Mouse (Mus musculus): ENCODE results near the gene Arhgap29.

Arhgap29 gene

GRCm38 (mm10) chr3:121941204-121941745, 11.1 kb upstream of the Arhgap29 start:
- in situ Hi-C loops (cut with MboI, MseI) = no loop called here

GRCm38 (mm10) chr3:121945957-121946356, 6.4 kb upstream of the Arhgap29 start:
- in situ Hi-C loops (cut with MboI, MseI) = no loop called here

- in situ Hi-C loops (cut with MboI, MseI) = no loop called here
These were observed 5.6 kb upstream of the Arhgap29 start for GRCm38 (mm10) chr3:121946765-121947164.

- in situ Hi-C loops (cut with MboI, MseI) = no loop called here
These were observed 2.2 kb upstream of the Arhgap29 start for GRCm38 (mm10) chr3:121950139-121950538.

- in situ Hi-C loops (cut with MboI, MseI) = no loop called here
These were observed 1.2 kb upstream of the Arhgap29 start for GRCm38 (mm10) chr3:121951116-121951515.

GRCm38 (mm10) chr3:121953049-121953432, 700 bp downstream of the Arhgap29 start:
- in situ Hi-C loops (cut with MboI, MseI) = no loop called here

- in situ Hi-C loops (cut with MboI, MseI) = no loop called here
These were observed 1.3 kb downstream of the Arhgap29 start for GRCm38 (mm10) chr3:121953433-121954161.

- in situ Hi-C loops (cut with MboI, MseI) = no loop called here
These were observed 2.1 kb downstream of the Arhgap29 start for GRCm38 (mm10) chr3:121954421-121954820.

- in situ Hi-C loops (cut with MboI, MseI) = no loop called here
These were observed 3.2 kb downstream of the Arhgap29 start for GRCm38 (mm10) chr3:121955527-121955926.

- in situ Hi-C loops (cut with MboI, MseI) = no loop called here
These were observed 4.4 kb downstream of the Arhgap29 start for GRCm38 (mm10) chr3:121956789-121957188.

GRCm38 (mm10) chr3:121957606-121958344, 5.4 kb downstream of the Arhgap29 start:
- in situ Hi-C loops (cut with MboI, MseI) = no loop called here

- in situ Hi-C loops (cut with MboI, MseI) = no loop called here
These were observed 11.8 kb downstream of the Arhgap29 start for GRCm38 (mm10) chr3:121964173-121964572.

GRCm38 (mm10) chr3:121967681-121968476, 15.5 kb downstream of the Arhgap29 start:
- in situ Hi-C loops (cut with MboI, MseI) = no loop called here

- in situ Hi-C loops (cut with MboI, MseI) = no loop called here
These were observed 16.3 kb downstream of the Arhgap29 start for GRCm38 (mm10) chr3:121968621-121969020.

GRCm38 (mm10) chr3:121969451-121969850, 17.1 kb downstream of the Arhgap29 start:
- in situ Hi-C loops (cut with MboI, MseI) = no loop called here

- in situ Hi-C loops (cut with MboI, MseI) = loop anchor here (10.0 kb wide), 1 partner anchor 131 kb away; no protein-coding TSS in a partner anchor
These were observed 21.4 kb downstream of the Arhgap29 start for GRCm38 (mm10) chr3:121973761-121974160.

- in situ Hi-C loops (cut with MboI, MseI) = loop anchor here (10.0 kb wide), 1 partner anchor 129 kb away; no protein-coding TSS in a partner anchor
These were observed 23.0 kb downstream of the Arhgap29 start for GRCm38 (mm10) chr3:121975381-121975780.

- in situ Hi-C loops (cut with MboI, MseI) = no loop called here
These were observed 29.0 kb downstream of the Arhgap29 start for GRCm38 (mm10) chr3:121981306-121981705.

- in situ Hi-C loops (cut with MboI, MseI) = no loop called here
These were observed 30.1 kb downstream of the Arhgap29 start for GRCm38 (mm10) chr3:121982450-121982849.

GRCm38 (mm10) chr3:121995125-121995524, 42.8 kb downstream of the Arhgap29 start:
- in situ Hi-C loops (cut with MboI, MseI) = no loop called here

GRCm38 (mm10) chr3:121999934-122000333, 47.6 kb downstream of the Arhgap29 start:
- in situ Hi-C loops (cut with MboI, MseI) = no loop called here

GRCm38 (mm10) chr3:122001568-122001967, 49.2 kb downstream of the Arhgap29 start:
- in situ Hi-C loops (cut with MboI, MseI) = no loop called here

Data from T-helper 1 cell (primary cell).